Mouse (Mus musculus): ENCODE data around the gene Rps25. TPM values are rescaled to one million over a fixed set of nuclear protein-coding genes. Genes with fewer than 3 reads are reported as not detected.
"Not testable (repeated sequence)": the region's sequence is repeated elsewhere in the genome, so short reads cannot be mapped to it uniquely, and the experiment has no call there.

Gene Rps25
- polyA plus RNA-seq, 1 experiment from 2014 or later: 1,766 TPM

DNA sequence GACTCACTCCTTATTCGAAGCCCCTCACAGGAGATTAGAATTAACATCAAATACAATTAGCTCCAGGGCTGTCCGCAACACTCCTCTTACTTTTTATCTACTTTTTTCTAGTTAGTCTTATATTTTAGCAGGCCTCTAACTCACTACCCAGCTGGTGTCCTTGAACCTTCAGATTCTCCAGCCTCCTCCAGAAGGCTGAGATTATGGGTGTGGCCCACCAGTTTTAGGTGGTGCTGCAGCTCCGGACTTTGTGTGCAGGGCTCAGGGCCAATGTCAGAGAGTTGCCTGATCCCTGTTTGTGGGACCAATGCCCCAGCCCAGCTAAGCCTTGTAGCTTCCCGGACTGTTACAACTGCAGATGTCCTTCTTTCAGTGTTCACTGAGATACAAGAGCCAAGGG is 16.6 kb downstream of the Rps25 start:
- DNase-seq (ENCODE audit: low spot score): no peak
- Histone ChIP-seq H3K27ac (ENCODE audit: low read depth, low read length) (no peak overlapping the region), H3K4me3 (ENCODE audit: low read depth, low read length) (no peak overlapping the region), H3K27me3 (ENCODE audit: control insufficient read depth, insufficient read depth, low read length) (no peaks in the 10 kb centered on the region), H3K4me2 (ENCODE audit: low read depth) (no peak overlapping the region), H3K36me3 (ENCODE audit: control insufficient read depth, insufficient read depth, low read length) (no peaks in the 10 kb centered on the region), H3K9ac (ENCODE audit: low read length) (no peak overlapping the region), H3K9me3 (ENCODE audit: control insufficient read depth, low read length) (no peaks in the 10 kb centered on the region), H3K4me1 (ENCODE audit: control insufficient read depth, insufficient read depth, low read length) (no peaks in the 10 kb centered on the region)
- WGBS: 88% methylated on average over 4 of the region's 4 CpGs
- no peak for ATAC-seq (ENCODE audit: insufficient read depth, low FRiP score, low TSS enrichment)

DNA sequence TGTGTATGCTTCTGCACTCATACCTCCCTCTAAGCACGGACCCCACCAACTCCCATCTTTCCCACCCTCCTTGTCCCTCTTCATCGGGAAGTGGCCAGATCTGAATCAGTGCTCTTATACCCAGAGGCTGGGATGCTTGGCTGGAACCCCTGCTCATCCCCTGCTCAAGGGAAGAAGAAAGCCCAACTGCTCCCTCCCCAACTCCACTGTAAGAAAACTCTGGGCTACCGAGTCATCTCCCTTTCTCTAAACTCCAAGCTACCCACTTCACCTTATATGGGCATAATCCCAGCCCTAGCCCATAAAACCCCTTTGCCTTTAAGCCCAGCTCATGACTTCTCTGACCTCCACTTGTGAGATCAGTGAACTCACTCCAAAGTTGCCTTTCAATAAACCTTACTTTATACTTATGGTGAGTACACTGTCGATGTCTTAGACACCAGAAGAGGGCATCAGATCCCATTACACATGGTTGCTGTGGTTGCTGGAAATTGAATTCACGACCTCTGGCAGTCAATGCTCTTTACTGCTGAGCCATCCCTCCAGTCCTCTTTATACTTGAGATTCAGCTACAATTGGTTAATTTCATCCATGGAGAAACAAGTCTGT is 25.7 kb downstream of the Rps25 start:
- no peak for DNase-seq (ENCODE audit: low spot score)
- no peak overlapping the region for H3K27ac ChIP-seq (ENCODE audit: low read depth, low read length)
- 49% methylated on average over 5 of the region's 5 CpGs for WGBS

DNA sequence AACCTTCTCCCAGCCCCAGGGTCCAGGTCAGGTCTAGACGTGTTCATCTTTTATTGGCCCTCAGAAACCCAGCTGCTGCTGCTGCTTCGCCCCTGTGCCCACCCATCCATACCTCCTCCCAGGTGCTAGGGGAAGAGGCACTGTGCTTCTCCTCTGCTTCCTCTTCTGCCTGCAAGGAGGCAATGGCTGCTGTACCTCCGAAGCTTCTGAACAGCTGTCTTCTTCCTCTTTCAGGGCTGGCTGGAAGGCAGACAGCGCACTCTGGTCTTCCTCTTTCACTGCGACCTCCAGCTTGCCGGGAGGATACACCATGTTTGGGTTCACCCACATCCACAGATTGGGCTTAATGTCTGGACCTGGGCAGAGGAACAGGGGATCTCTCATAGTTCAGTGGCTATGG is 28.8 kb downstream of the Rps25 start:
- Histone ChIP-seq H3K27ac (ENCODE audit: low read depth, low read length) (no peak overlapping the region), H3K9me3 (ENCODE audit: control insufficient read depth, low read length) (no peaks in the 10 kb centered on the region)
- 72% methylated on average over 6 of the region's 6 CpGs for WGBS

More for the DNA sequence above, 25.7 kb downstream of the Rps25 start:
- Histone ChIP-seq H3K4me3 (ENCODE audit: low read depth, low read length) (no peak overlapping the region), H3K36me3 (ENCODE audit: control insufficient read depth, insufficient read depth, low read length) (no peaks in the 10 kb centered on the region), H3K9me3 (ENCODE audit: control insufficient read depth, low read length) (no peaks in the 10 kb centered on the region), H3K27me3 (ENCODE audit: control insufficient read depth, insufficient read depth, low read length) (no peaks in the 10 kb centered on the region), H3K4me1 (ENCODE audit: control insufficient read depth, insufficient read depth, low read length) (no peaks in the 10 kb centered on the region), H3K9ac (ENCODE audit: low read length) (no peak overlapping the region), H3K4me2 (ENCODE audit: low read depth) (no peak overlapping the region)
- ATAC-seq (ENCODE audit: insufficient read depth, low FRiP score, low TSS enrichment): no peak

DNA sequence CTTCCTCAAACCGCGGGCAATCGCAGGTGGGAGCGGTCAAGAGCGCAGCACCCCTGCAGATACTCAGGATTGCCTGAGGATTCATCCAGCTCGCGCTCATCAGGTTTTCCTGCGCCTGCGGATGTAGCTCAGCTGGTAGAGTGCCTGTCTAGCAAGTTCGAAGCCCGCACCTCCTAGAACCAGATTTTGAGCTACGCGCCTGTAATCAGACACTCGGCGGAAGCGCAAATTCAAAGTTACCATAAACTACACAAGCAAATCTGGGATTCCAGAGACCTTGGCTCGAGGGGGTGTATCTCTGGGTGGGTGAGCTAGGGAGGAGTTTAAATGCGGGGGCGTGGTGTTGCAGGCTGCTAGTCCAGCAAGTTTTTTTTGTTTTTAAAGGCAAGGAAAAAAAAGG is 34.0 kb downstream of the Rps25 start, which contains the start of gene Foxr1:
Foxr1 (minus strand) TSS at position 176 of the 400 bp plus-strand sequence.
- no peaks in the 10 kb centered on the region for H3K36me3 ChIP-seq (ENCODE audit: control insufficient read depth, insufficient read depth, low read length)
- no peaks in the 10 kb centered on the region for H3K27me3 ChIP-seq (ENCODE audit: control insufficient read depth, insufficient read depth, low read length)
- no peak within 1 kb of the TSS for H3K27ac ChIP-seq (ENCODE audit: low read depth, low read length)
- ATAC-seq (ENCODE audit: insufficient read depth, low FRiP score, low TSS enrichment) (no peak), DNase-seq (ENCODE audit: low spot score) (no peak)
- no peak within 1 kb of the TSS for H3K4me2 ChIP-seq (ENCODE audit: low read depth)
- no peak within 1 kb of the TSS for H3K9ac ChIP-seq (ENCODE audit: low read length)
- H3K9me3 ChIP-seq (ENCODE audit: control insufficient read depth, low read length): no peaks in the 10 kb centered on the region
- H3K4me1 ChIP-seq (ENCODE audit: control insufficient read depth, insufficient read depth, low read length): no peaks in the 10 kb centered on the region
- no peak within 1 kb of the TSS for H3K4me3 ChIP-seq (ENCODE audit: low read depth, low read length)
- WGBS: 73% methylated on average over 19 of the region's 19 CpGs

More for the DNA sequence above, 28.8 kb downstream of the Rps25 start:
- Histone ChIP-seq H3K4me1 (ENCODE audit: control insufficient read depth, insufficient read depth, low read length) (no peaks in the 10 kb centered on the region), H3K36me3 (ENCODE audit: control insufficient read depth, insufficient read depth, low read length) (no peaks in the 10 kb centered on the region), H3K27me3 (ENCODE audit: control insufficient read depth, insufficient read depth, low read length) (no peaks in the 10 kb centered on the region), H3K4me3 (ENCODE audit: low read depth, low read length) (no peak overlapping the region), H3K9ac (ENCODE audit: low read length) (no peak overlapping the region), H3K4me2 (ENCODE audit: low read depth) (no peak overlapping the region)
- DNase-seq (ENCODE audit: low spot score) (no peak), ATAC-seq (ENCODE audit: insufficient read depth, low FRiP score, low TSS enrichment) (no peak)

DNA sequence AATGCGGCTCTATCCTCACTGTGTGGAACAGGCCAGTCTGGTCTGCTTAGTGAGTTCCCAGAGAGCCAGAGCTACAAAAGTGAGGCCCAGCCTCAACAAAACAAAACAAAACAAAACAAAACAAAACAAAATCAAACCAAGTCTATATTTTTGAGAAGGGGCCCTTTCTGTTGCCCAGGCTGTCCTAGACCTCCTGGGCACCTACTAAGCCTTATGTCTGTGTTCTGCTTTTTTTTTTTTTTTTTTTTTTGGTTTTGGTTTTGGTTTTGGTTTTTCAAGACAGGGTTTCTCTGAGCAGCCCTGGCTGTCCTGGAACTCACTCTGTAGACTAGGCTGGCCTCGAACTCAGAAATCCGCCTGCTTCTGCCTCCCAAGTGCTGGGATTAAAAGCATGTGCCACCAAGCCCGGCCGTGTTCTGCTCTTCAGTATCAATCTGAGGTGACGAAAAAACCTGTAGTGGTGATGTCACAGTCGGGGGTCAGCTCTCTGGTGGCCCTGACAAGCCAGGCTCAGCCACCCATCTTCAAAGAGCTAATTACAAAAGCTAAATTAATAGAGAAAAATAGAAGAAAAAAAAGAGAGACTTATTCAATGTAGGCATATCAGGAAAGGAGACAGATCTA is 37.6 kb downstream of the Rps25 start:
- H3K4me1 ChIP-seq (ENCODE audit: control insufficient read depth, insufficient read depth, low read length); H3K9ac ChIP-seq (ENCODE audit: low read length); H3K27me3 ChIP-seq (ENCODE audit: control insufficient read depth, insufficient read depth, low read length); H3K4me2 ChIP-seq (ENCODE audit: low read depth); H3K9me3 ChIP-seq (ENCODE audit: control insufficient read depth, low read length); ATAC-seq (ENCODE audit: insufficient read depth, low FRiP score, low TSS enrichment); H3K36me3 ChIP-seq (ENCODE audit: control insufficient read depth, insufficient read depth, low read length); H3K27ac ChIP-seq (ENCODE audit: low read depth, low read length); DNase-seq (ENCODE audit: low spot score); H3K4me3 ChIP-seq (ENCODE audit: low read depth, low read length): not testable (repeated sequence)
- 86% methylated on average over 7 of the region's 7 CpGs for WGBS

DNA sequence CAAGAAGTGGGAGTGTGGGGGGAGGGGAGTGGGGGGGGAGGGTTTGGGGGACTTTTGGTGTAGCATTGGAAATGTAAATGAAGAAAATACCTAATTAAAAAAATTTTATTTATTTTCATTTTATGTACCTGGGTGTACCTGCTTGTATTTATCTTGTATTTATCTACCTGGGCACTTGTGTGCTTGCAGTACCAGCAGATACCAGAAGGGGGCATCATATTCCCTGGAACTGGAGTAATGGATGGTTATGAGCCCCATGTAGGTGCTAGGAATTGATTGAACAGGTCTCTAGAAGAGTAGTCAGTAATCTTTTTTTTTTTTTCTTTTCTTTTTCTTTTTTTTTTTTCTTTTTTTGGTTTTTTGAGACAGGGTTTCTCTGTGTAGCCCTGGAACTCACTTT is 43.4 kb downstream of the Rps25 start:
- no peak overlapping the region for H3K4me3 ChIP-seq (ENCODE audit: low read depth, low read length)
- no peaks in the 10 kb centered on the region for H3K9me3 ChIP-seq (ENCODE audit: control insufficient read depth, low read length)
- H3K27me3 ChIP-seq (ENCODE audit: control insufficient read depth, insufficient read depth, low read length): peaks cover 6% of the 10 kb centered on the region; the same call in 1 of the 2 replicates
- H3K4me2 ChIP-seq (ENCODE audit: low read depth): no peak overlapping the region
- DNase-seq (ENCODE audit: low spot score): no peak
- no peaks in the 10 kb centered on the region for H3K4me1 ChIP-seq (ENCODE audit: control insufficient read depth, insufficient read depth, low read length)
- H3K36me3 ChIP-seq (ENCODE audit: control insufficient read depth, insufficient read depth, low read length): no peaks in the 10 kb centered on the region
- no peak overlapping the region for H3K9ac ChIP-seq (ENCODE audit: low read length)
- no peak for ATAC-seq (ENCODE audit: insufficient read depth, low FRiP score, low TSS enrichment)
- no peak overlapping the region for H3K27ac ChIP-seq (ENCODE audit: low read depth, low read length)

DNA sequence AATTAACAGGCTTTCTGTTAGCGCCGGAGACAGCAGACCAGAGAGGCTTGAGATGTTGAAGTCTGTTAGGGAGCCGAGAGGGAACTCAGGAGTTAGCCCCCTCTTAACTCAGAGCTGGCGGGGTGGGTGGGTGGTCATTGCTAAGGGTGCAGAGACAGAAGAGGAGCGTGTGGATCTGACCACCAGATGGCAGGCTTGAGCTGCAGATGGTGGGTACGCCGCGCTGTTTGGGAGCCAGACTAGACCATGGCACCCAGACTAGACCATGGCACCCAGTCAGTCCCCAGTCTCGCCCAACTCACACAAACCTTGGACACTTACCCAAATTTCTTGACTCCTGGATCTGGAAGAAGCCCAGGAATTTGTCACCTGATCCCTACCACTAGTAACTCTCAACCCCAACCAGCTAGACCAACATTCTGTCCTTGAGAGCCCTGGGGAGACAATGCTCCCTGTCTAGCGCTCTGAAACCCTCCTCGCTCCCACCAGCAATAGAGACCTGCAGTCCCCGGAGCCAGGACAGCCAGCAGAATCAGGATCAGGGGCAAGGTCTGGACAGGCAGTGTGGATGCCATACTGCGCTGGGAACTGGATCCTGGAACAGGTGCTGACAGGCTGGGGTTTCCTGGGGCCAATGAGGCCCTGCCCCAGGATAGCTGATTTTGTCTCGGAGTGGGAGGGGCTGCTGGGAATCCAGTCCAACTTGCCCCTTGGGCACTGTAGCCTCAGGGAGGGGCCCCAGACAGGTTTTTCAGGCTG is 47.4 kb downstream of the Rps25 start:
- whole genome bisulfite sequencing: 10% methylated on average over 14 of the region's 14 CpGs
- H3K4me3 ChIP-seq (ENCODE audit: low read depth, low read length): no peak overlapping the region
- peaks cover 17% of the 10 kb centered on the region for H3K4me1 ChIP-seq (ENCODE audit: control insufficient read depth, insufficient read depth, low read length)
- DNase-seq (ENCODE audit: low spot score): peak; percentile 86
- no peaks in the 10 kb centered on the region for H3K9me3 ChIP-seq (ENCODE audit: control insufficient read depth, low read length)
- no peaks in the 10 kb centered on the region for H3K36me3 ChIP-seq (ENCODE audit: control insufficient read depth, insufficient read depth, low read length)
- no peak overlapping the region for H3K4me2 ChIP-seq (ENCODE audit: low read depth)
- ATAC-seq (ENCODE audit: insufficient read depth, low FRiP score, low TSS enrichment): peak; percentile 58
- 0 out of 2 replicates have a peak overlapping the region, but pooled peaks have one; percentile 22 for H3K9ac ChIP-seq (ENCODE audit: low read length)
- peaks cover 6% of the 10 kb centered on the region; the same call in 1 of the 2 replicates for H3K27me3 ChIP-seq (ENCODE audit: control insufficient read depth, insufficient read depth, low read length)
- no peak overlapping the region for H3K27ac ChIP-seq (ENCODE audit: low read depth, low read length)

DNA sequence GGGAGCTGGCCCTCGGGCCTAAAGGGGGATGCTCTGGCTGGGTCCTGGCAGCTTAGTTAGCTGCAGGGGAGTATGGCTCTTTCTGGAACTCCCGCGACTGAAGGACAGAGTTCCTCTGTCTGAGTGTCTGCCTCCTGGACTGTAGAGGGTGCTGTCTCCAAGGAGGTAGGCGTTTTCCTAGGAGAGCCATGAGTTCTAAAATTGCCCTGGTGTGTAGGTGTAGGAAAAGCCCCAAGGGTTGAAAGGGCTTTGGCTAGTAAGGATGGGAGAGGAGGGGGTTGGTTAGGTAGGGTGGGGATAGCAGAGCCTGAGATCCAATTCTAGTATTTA is 47.9 kb downstream of the Rps25 start, which contains the start of gene Upk2:
Upk2 (minus strand) TSS at position 86 of the 330 bp plus-strand sequence.
- H3K4me3 ChIP-seq (ENCODE audit: low read depth, low read length): no peak within 1 kb of the TSS
- H3K4me1 ChIP-seq (ENCODE audit: control insufficient read depth, insufficient read depth, low read length): peaks cover 17% of the 10 kb centered on the region
- no peaks in the 10 kb centered on the region for H3K9me3 ChIP-seq (ENCODE audit: control insufficient read depth, low read length)
- ATAC-seq (ENCODE audit: insufficient read depth, low FRiP score, low TSS enrichment): no peak
- H3K27ac ChIP-seq (ENCODE audit: low read depth, low read length): no peak within 1 kb of the TSS
- DNase-seq (ENCODE audit: low spot score): no peak
- H3K9ac ChIP-seq (ENCODE audit: low read length): 0 out of 2 replicates have a peak within 1 kb of the TSS, but pooled peaks have one; percentile 22
- peaks cover 6% of the 10 kb centered on the region; the same call in 1 of the 2 replicates for H3K27me3 ChIP-seq (ENCODE audit: control insufficient read depth, insufficient read depth, low read length)
- no peak within 1 kb of the TSS for H3K4me2 ChIP-seq (ENCODE audit: low read depth)
- 26% methylated on average over 4 of the region's 4 CpGs for WGBS
- no peaks in the 10 kb centered on the region for H3K36me3 ChIP-seq (ENCODE audit: control insufficient read depth, insufficient read depth, low read length)
